Comparison of ENCODE assay signal across 12 mouse cellular contexts in genomic region chr6:112609027-112609426, GRCm38 (mm10).
"Had no signal": no experiment of that assay in that cellular context is flagged by ENCODE, and none has a peak within 500 bp of the region (broad histone marks: within the 10 kb centered on the region; RNA-seq: fewer than 3 reads in every experiment).

No protein-coding gene starts in this region.

- H3K9me3 ChIP-seq: limb, embryonic 15.5 days; liver, embryonic 12.5 days had no signal

- H3K4me2 ChIP-seq: limb, embryonic 15.5 days; liver, embryonic 12.5 days; lung, embryonic 14.5 days; midbrain, embryonic 11.5 days had no signal

- H3K27ac ChIP-seq: limb, embryonic 15.5 days; liver, embryonic 12.5 days; stomach, postnatal 0 days had no signal

- H3K4me3 ChIP-seq: limb, embryonic 15.5 days; liver, embryonic 12.5 days; myocyte had no signal

- H3K36me3 ChIP-seq: limb, embryonic 15.5 days; liver, embryonic 12.5 days had no signal

- DNase-seq: kidney, adult 18-20 months; kidney, postnatal 10 days; left cerebral cortex, postnatal 4 days; lung, embryonic 14.5 days; lung, postnatal 10 days; lung, postnatal 4 days; thymus, postnatal 4 days had no signal

- ATAC-seq: liver, embryonic 12.5 days had no signal

- H3K27me3 ChIP-seq: limb, embryonic 15.5 days; liver, embryonic 12.5 days had no signal

- H3K4me1 ChIP-seq: limb, embryonic 15.5 days; liver, embryonic 12.5 days had no signal

- H3K9ac ChIP-seq: limb, embryonic 15.5 days; liver, embryonic 12.5 days; lung, embryonic 14.5 days had no signal
